Mouse (Mus musculus) stomach, embryonic 14.5 days (tissue): ENCODE measurements around the gene Tbc1d9b. TPM values are rescaled to one million over a fixed set of nuclear protein-coding genes. Genes with fewer than 3 reads are reported as not detected.
"Not testable (repeated sequence)": the region's sequence is repeated elsewhere in the genome, so short reads cannot be mapped to it uniquely, and the experiment has no call there.

Experiments used
- ATAC-seq: fragments of 200-750 bp; cut with Nextera tagmentation; 2 replicates; pipeline ENCODE4 v1.8.0; 2017; ENCODE audit warnings: low read depth, moderate TSS enrichment; ENCODE audit not compliant: insufficient number of reproducible peaks, insufficient read depth, low FRiP score
- H3K27ac ChIP-seq: fragments of 300-500 bp; sonication (generic); 2 replicates; pipeline ENCODE4 v1.5.1; 2014; ENCODE audit warnings: mild to moderate bottlenecking, low read length, moderate library complexity, mixed read lengths
- H3K27me3 ChIP-seq: fragments of 300-500 bp; sonication (generic); 2 replicates; pipeline ENCODE4 v1.6.1; 2014; ENCODE audit warnings: low read length, control low read depth, mixed read lengths; ENCODE audit not compliant: control insufficient read depth, insufficient read depth
- H3K36me3 ChIP-seq: fragments of 300-500 bp; sonication (generic); 2 replicates; pipeline ENCODE4 v1.6.1; 2014; ENCODE audit warnings: mild to moderate bottlenecking, control low read depth, low read length, moderate library complexity, mixed read lengths; ENCODE audit not compliant: control insufficient read depth, insufficient read depth
- H3K4me1 ChIP-seq: fragments of 300-500 bp; sonication (generic); 2 replicates; pipeline ENCODE4 v1.6.1; 2014; ENCODE audit warnings: low read length, control low read depth, mixed read lengths; ENCODE audit not compliant: control insufficient read depth, insufficient read depth
- H3K4me2 ChIP-seq: fragments of 300-500 bp; sonication (generic); replicated peaks from 2 replicates; pipeline ENCODE4 v1.6.1; 2014; ENCODE audit warnings: low read depth, low read length, control low read depth
- H3K4me3 ChIP-seq: fragments of 300-500 bp; sonication (generic); 2 replicates; pipeline ENCODE4 v1.5.1; 2014; ENCODE audit warnings: low read depth, low read length, control low read depth
- H3K9ac ChIP-seq: fragments of 300-500 bp; sonication (generic); replicated peaks from 2 replicates; pipeline ENCODE4 v1.6.1; 2014; ENCODE audit warnings: low read depth, mild to moderate bottlenecking, control low read depth, low read length, moderate library complexity, mixed read lengths
- H3K9me3 ChIP-seq: fragments of 300-500 bp; sonication (generic); 2 replicates; pipeline ENCODE4 v1.6.1; 2016; ENCODE audit warnings: low read depth, low read length, control low read depth; ENCODE audit not compliant: control insufficient read depth
- WGBS: fragments of 180-500 bp; shearing (Covaris S2); extraction: QIAGEN DNeasy Blood & Tissue Kit; methylation state at CpG from one replicate; pipeline ENCODE4 v1.1.7; 2014; 5-methylcytosine and 5-hydroxymethylcytosine counted together
- polyA plus RNA-seq: library from polyadenylated mRNA; unstranded; fragments of >200 nt; fragmentation: Nextera tagmentation; extraction: Ambion mirVana; gene quantifications from 2 replicates; pipeline ENCODE4 v1.2.1, GENCODE M21; 2014

The Tbc1d9b gene
- polyA plus RNA-seq, 1 experiment from 2014 or later, result 39.3 TPM

- no peak overlapping the region for H3K27ac ChIP-seq
- ATAC-seq, result no peak
- peaks cover 63% of the 10 kb centered on the region for H3K36me3 ChIP-seq
Measured at GRCm38 (mm10) chr11:50156725-50157258, 25.6 kb downstream of the Tbc1d9b start.

GRCm38 (mm10) chr11:50158346-50158745, 27.1 kb downstream of the Tbc1d9b start:
- Histone ChIP-seq H3K36me3 (peaks cover 64% of the 10 kb centered on the region), H3K4me2 (no peak overlapping the region), H3K4me1 (no peaks in the 10 kb centered on the region), H3K27ac (no peak overlapping the region), H3K9ac (no peak overlapping the region), H3K27me3 (no peaks in the 10 kb centered on the region), H3K9me3 (no peaks in the 10 kb centered on the region), H3K4me3 (no peak overlapping the region)
- 88% methylated on average over 7 of the region's 7 CpGs for WGBS
- no peak for ATAC-seq

More at GRCm38 (mm10) chr11:50156725-50157258, 25.6 kb downstream of the Tbc1d9b start:
- no peaks in the 10 kb centered on the region for H3K4me1 ChIP-seq
- 92% methylated on average over 16 of the region's 16 CpGs for WGBS
- no peak overlapping the region for H3K4me2 ChIP-seq
- H3K27me3 ChIP-seq, result no peaks in the 10 kb centered on the region
- H3K9me3 ChIP-seq, result no peaks in the 10 kb centered on the region
- no peak overlapping the region for H3K4me3 ChIP-seq
- no peak overlapping the region for H3K9ac ChIP-seq

- H3K4me2 ChIP-seq, result no peak overlapping the region
- H3K4me3 ChIP-seq, result no peak overlapping the region
- H3K27ac ChIP-seq, result no peak overlapping the region
- no peaks in the 10 kb centered on the region for H3K27me3 ChIP-seq
- H3K9me3 ChIP-seq, result no peaks in the 10 kb centered on the region
- no peaks in the 10 kb centered on the region for H3K4me1 ChIP-seq
- no peak overlapping the region for H3K9ac ChIP-seq
- H3K36me3 ChIP-seq, result peaks cover 65% of the 10 kb centered on the region
- ATAC-seq, result no peak
- 75% methylated on average over 4 of the region's 4 CpGs for WGBS
Measured at GRCm38 (mm10) chr11:50159347-50159746, 28.2 kb downstream of the Tbc1d9b start.

GRCm38 (mm10) chr11:50161578-50162304, 30.5 kb downstream of the Tbc1d9b start:
- ATAC-seq, result no peak
- no peaks in the 10 kb centered on the region for H3K27me3 ChIP-seq
- no peak overlapping the region for H3K4me2 ChIP-seq
- peaks cover 55% of the 10 kb centered on the region for H3K36me3 ChIP-seq
- H3K4me3 ChIP-seq, result no peak overlapping the region
- H3K4me1 ChIP-seq, result no peaks in the 10 kb centered on the region
- H3K27ac ChIP-seq, result no peak overlapping the region
- H3K9ac ChIP-seq, result no peak overlapping the region
- H3K9me3 ChIP-seq, result no peaks in the 10 kb centered on the region
- 61% methylated on average over 10 of the region's 10 CpGs for WGBS

GRCm38 (mm10) chr11:50162338-50163050, 31.3 kb downstream of the Tbc1d9b start:
- Histone ChIP-seq H3K4me1 (no peaks in the 10 kb centered on the region), H3K9ac (no peak overlapping the region), H3K27ac (no peak overlapping the region), H3K9me3 (no peaks in the 10 kb centered on the region), H3K27me3 (no peaks in the 10 kb centered on the region), H3K36me3 (peaks cover 48% of the 10 kb centered on the region), H3K4me3 (no peak overlapping the region), H3K4me2 (no peak overlapping the region)
- WGBS, result 92% methylated on average over 3 of the region's 3 CpGs
- ATAC-seq, result no peak

GRCm38 (mm10) chr11:50168352-50168751, 37.2 kb downstream of the Tbc1d9b start:
- H3K4me1 ChIP-seq, result no peaks in the 10 kb centered on the region
- no peak overlapping the region for H3K9ac ChIP-seq
- H3K27ac ChIP-seq, result no peak overlapping the region
- H3K9me3 ChIP-seq, result no peaks in the 10 kb centered on the region
- ATAC-seq, result no peak
- peaks cover 44% of the 10 kb centered on the region for H3K36me3 ChIP-seq
- no peaks in the 10 kb centered on the region for H3K27me3 ChIP-seq
- whole genome bisulfite sequencing, result 79% methylated on average over 5 of the region's 5 CpGs
- H3K4me3 ChIP-seq, result no peak overlapping the region
- H3K4me2 ChIP-seq, result no peak overlapping the region

GRCm38 (mm10) chr11:50174111-50174729, 43.0 kb downstream of the Tbc1d9b start, which contains the start of gene Mrnip:
TSS of gene Mrnip (plus strand) at chr11:50174444.
- peak within 1 kb of the TSS; percentile 71 for H3K9ac ChIP-seq
- H3K27ac ChIP-seq, result peak within 1 kb of the TSS; percentile 10; the same call in 1 of the 2 replicates
- WGBS, result 4% methylated on average over 19 of the region's 19 CpGs
- H3K27me3 ChIP-seq, H3K9me3 ChIP-seq, H3K4me1 ChIP-seq: not testable (repeated sequence)
- H3K36me3 ChIP-seq, result peaks cover 17% of the 10 kb centered on the region
- peak; percentile 16; the same call in 1 of the 2 replicates for ATAC-seq
- H3K4me3 ChIP-seq, result peak within 1 kb of the TSS; percentile 75
- peak within 1 kb of the TSS; percentile 91 for H3K4me2 ChIP-seq

GRCm38 (mm10) chr11:50174730-50175187, 43.6 kb downstream of the Tbc1d9b start:
- H3K27ac ChIP-seq, result peak overlapping the region; percentile 10; the same call in 1 of the 2 replicates
- H3K9ac ChIP-seq, result peak overlapping the region; percentile 71
- WGBS, result under 1% methylated on average over 27 of the region's 27 CpGs
- ATAC-seq, result peak; percentile 99
- H3K4me1 ChIP-seq, result peaks cover 6% of the 10 kb centered on the region; the same call in 1 of the 2 replicates
- H3K4me2 ChIP-seq, result peak overlapping the region; percentile 91
- peak overlapping the region; percentile 75 for H3K4me3 ChIP-seq
- no peaks in the 10 kb centered on the region for H3K9me3 ChIP-seq
- H3K36me3 ChIP-seq, result peaks cover 13% of the 10 kb centered on the region
- H3K27me3 ChIP-seq, result no peaks in the 10 kb centered on the region
